Mouse (Mus musculus): ENCODE data around the gene Atp11a.

- TF ChIP-seq CTCF (IDR thresholded peaks at IDR 0.05; ENCODE audit: extremely low read depth, insufficient read length, insufficient replicate concordance, low read depth, low read length) (no peak), POLR2A (IDR thresholded peaks at IDR 0.05; ENCODE audit: low read depth, low read length) (no peak)
Observed at GRCm38 (mm10) chr8:12872983-12873356, 116.2 kb downstream of the Atp11a start.

All from small intestine, adult 2 months (tissue).